Mouse (Mus musculus) brain, embryonic 14.5 days (tissue): ENCODE results near the gene Ptcd2.

ENCODE experiments used
- CTCF ChIP-seq: fragments of 200-500 bp; IDR thresholded peaks from 2 replicates; pipeline ENCODE4 v1.5.1; 2012; ENCODE audit warnings: inconsistent platforms, mild to moderate bottlenecking, moderate library complexity, borderline replicate concordance; ENCODE audit not compliant: insufficient read depth, insufficient read length; ENCODE audit errors: extremely low read depth
- POLR2A ChIP-seq: fragments of 200-500 bp; IDR thresholded peaks from 2 replicates; pipeline ENCODE4 v1.6.1; 2012; ENCODE audit warnings: mild to moderate bottlenecking, inconsistent platforms, borderline replicate concordance; ENCODE audit not compliant: poor library complexity, insufficient read depth, insufficient read length, severe bottlenecking; ENCODE audit errors: extremely low read depth

DNA sequence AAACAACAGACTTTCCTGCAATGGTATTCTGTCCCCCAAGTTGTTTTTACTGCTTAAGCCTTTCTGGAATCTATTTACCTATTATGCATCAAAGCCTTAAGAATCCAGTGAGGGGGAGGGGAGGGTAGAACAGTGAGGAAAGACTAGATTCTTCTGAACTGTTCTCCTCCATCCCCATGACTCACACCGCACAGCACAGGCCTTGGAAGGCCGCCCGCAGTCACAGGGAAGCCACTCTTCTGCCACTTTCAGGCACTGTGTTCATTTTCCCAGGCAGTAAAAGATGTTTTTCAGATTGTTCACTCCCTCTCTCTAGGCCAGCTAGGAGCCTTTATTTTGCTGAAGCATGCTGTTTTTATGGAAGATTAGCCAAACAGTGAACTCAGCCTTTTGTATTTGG is 46.9 kb upstream of the Ptcd2 start:
- TF ChIP-seq CTCF (no peak), POLR2A (no peak)
